Mouse (Mus musculus): ENCODE measurements around the gene Wfikkn2. TPM values are rescaled to one million over a fixed set of nuclear protein-coding genes. Genes with fewer than 3 reads are reported as not detected.

The Wfikkn2 gene
- polyA plus RNA-seq, 1 experiment from 2014 or later: 1.5 TPM

- H3K27ac ChIP-seq: no peak overlapping the region
- 64% methylated on average over 4 of the region's 4 CpGs for WGBS
- ATAC-seq (ENCODE audit: borderline replicate concordance, extremely low read depth, low FRiP score, low TSS enrichment): no peak
- H3K27me3 ChIP-seq: no peaks in the 10 kb centered on the region
- peaks cover 12% of the 10 kb centered on the region; the same call in 1 of the 2 replicates for H3K4me1 ChIP-seq
- no peaks in the 10 kb centered on the region for H3K9me3 ChIP-seq
- no peak overlapping the region for H3K9ac ChIP-seq
- H3K36me3 ChIP-seq: peaks cover 9% of the 10 kb centered on the region
- peak overlapping the region; percentile 71 for H3K4me2 ChIP-seq
- H3K4me3 ChIP-seq: peak overlapping the region; percentile 97; the same call in 1 of the 2 replicates
These were observed 32.8 kb downstream of the Wfikkn2 start for GRCm38 (mm10) chr11:94212997-94213396.

GRCm38 (mm10) chr11:94212489-94212836 lies 33.3 kb downstream of the Wfikkn2 start:
- Histone ChIP-seq H3K9ac (peak overlapping the region; percentile 54), H3K27me3 (no peaks in the 10 kb centered on the region), H3K36me3 (peaks cover 9% of the 10 kb centered on the region), H3K9me3 (no peaks in the 10 kb centered on the region), H3K4me3 (peak overlapping the region; percentile 97), H3K4me1 (peaks cover 12% of the 10 kb centered on the region; the same call in 1 of the 2 replicates), H3K27ac (peak overlapping the region; percentile 98), H3K4me2 (peak overlapping the region; percentile 71)
- WGBS: 3% methylated on average over 7 of the region's 7 CpGs
- ATAC-seq (ENCODE audit: borderline replicate concordance, extremely low read depth, low FRiP score, low TSS enrichment): no peak

GRCm38 (mm10) chr11:94211651-94212488 lies 33.9 kb downstream of the Wfikkn2 start:
- Histone ChIP-seq H3K9me3 (no peaks in the 10 kb centered on the region), H3K4me3 (peak overlapping the region; percentile 97), H3K36me3 (peaks cover 9% of the 10 kb centered on the region), H3K9ac (peak overlapping the region; percentile 97), H3K27me3 (no peaks in the 10 kb centered on the region), H3K27ac (peak overlapping the region; percentile 98), H3K4me2 (peak overlapping the region; percentile 71), H3K4me1 (peaks cover 12% of the 10 kb centered on the region; the same call in 1 of the 2 replicates)
- ATAC-seq (ENCODE audit: borderline replicate concordance, extremely low read depth, low FRiP score, low TSS enrichment): peak; percentile 47
- 0% methylated on average over 23 of the region's 61 CpGs for WGBS

- Histone ChIP-seq H3K4me3 (peak within 1 kb of the TSS; percentile 97), H3K4me1 (peaks cover 12% of the 10 kb centered on the region; the same call in 1 of the 2 replicates), H3K36me3 (peaks cover 9% of the 10 kb centered on the region), H3K9ac (peak within 1 kb of the TSS; percentile 97), H3K4me2 (peak within 1 kb of the TSS; percentile 97), H3K27ac (peak within 1 kb of the TSS; percentile 98), H3K9me3 (no peaks in the 10 kb centered on the region), H3K27me3 (no peaks in the 10 kb centered on the region)
- ATAC-seq (ENCODE audit: borderline replicate concordance, extremely low read depth, low FRiP score, low TSS enrichment): peak; percentile 97
- under 1% methylated on average over 26 of the region's 55 CpGs for WGBS
These were observed 34.6 kb downstream of the Wfikkn2 start, which contains the start of gene Tob1 for GRCm38 (mm10) chr11:94211124-94211603. Tob1 (plus strand) TSS chr11:94211454.

- Histone ChIP-seq H3K36me3 (peaks cover 9% of the 10 kb centered on the region), H3K4me3 (peak overlapping the region; percentile 57), H3K4me2 (peak overlapping the region; percentile 97), H3K9ac (peak overlapping the region; percentile 55), H3K4me1 (peaks cover 12% of the 10 kb centered on the region; the same call in 1 of the 2 replicates), H3K27ac (peak overlapping the region; percentile 95), H3K9me3 (no peaks in the 10 kb centered on the region), H3K27me3 (no peaks in the 10 kb centered on the region)
- under 1% methylated on average over 53 of the region's 56 CpGs for WGBS
- ATAC-seq (ENCODE audit: borderline replicate concordance, extremely low read depth, low FRiP score, low TSS enrichment): peak; percentile 80
These were observed 35.4 kb downstream of the Wfikkn2 start for GRCm38 (mm10) chr11:94210191-94211086.

- Histone ChIP-seq H3K36me3 (peaks cover 9% of the 10 kb centered on the region), H3K4me2 (peak overlapping the region; percentile 97), H3K4me3 (peak overlapping the region; percentile 42), H3K4me1 (peaks cover 12% of the 10 kb centered on the region; the same call in 1 of the 2 replicates), H3K9ac (peak overlapping the region; percentile 37), H3K27me3 (no peaks in the 10 kb centered on the region), H3K27ac (peak overlapping the region; percentile 95), H3K9me3 (no peaks in the 10 kb centered on the region)
- WGBS: 3% methylated on average over 14 of the region's 14 CpGs
- ATAC-seq (ENCODE audit: borderline replicate concordance, extremely low read depth, low FRiP score, low TSS enrichment): no peak
These were observed 36.1 kb downstream of the Wfikkn2 start for GRCm38 (mm10) chr11:94209695-94210131.

GRCm38 (mm10) chr11:94208811-94209675 lies 36.8 kb downstream of the Wfikkn2 start:
- ATAC-seq (ENCODE audit: borderline replicate concordance, extremely low read depth, low FRiP score, low TSS enrichment): no peak
- H3K4me1 ChIP-seq: peaks cover 6% of the 10 kb centered on the region; the same call in 1 of the 2 replicates
- H3K4me3 ChIP-seq: peak overlapping the region; percentile 42; the same call in 1 of the 2 replicates
- H3K36me3 ChIP-seq: peaks cover 3% of the 10 kb centered on the region
- H3K27me3 ChIP-seq: no peaks in the 10 kb centered on the region
- 43% methylated on average over 8 of the region's 8 CpGs for WGBS
- no peaks in the 10 kb centered on the region for H3K9me3 ChIP-seq
- peak overlapping the region; percentile 95 for H3K27ac ChIP-seq
- H3K9ac ChIP-seq: no peak overlapping the region; the same call in 1 of the 2 replicates
- peak overlapping the region; percentile 97 for H3K4me2 ChIP-seq

GRCm38 (mm10) chr11:94206398-94207114 lies 39.2 kb downstream of the Wfikkn2 start:
- Histone ChIP-seq H3K36me3 (no peaks in the 10 kb centered on the region), H3K9me3 (no peaks in the 10 kb centered on the region), H3K4me1 (no peaks in the 10 kb centered on the region), H3K4me3 (no peak overlapping the region), H3K9ac (no peak overlapping the region), H3K27me3 (no peaks in the 10 kb centered on the region), H3K27ac (no peak overlapping the region), H3K4me2 (no peak overlapping the region)
- ATAC-seq (ENCODE audit: borderline replicate concordance, extremely low read depth, low FRiP score, low TSS enrichment): no peak
- WGBS: 64% methylated on average over 10 of the region's 10 CpGs

GRCm38 (mm10) chr11:94203066-94203465 lies 42.7 kb downstream of the Wfikkn2 start:
- H3K4me1 ChIP-seq: no peaks in the 10 kb centered on the region
- no peak for ATAC-seq (ENCODE audit: borderline replicate concordance, extremely low read depth, low FRiP score, low TSS enrichment)
- no peak overlapping the region for H3K27ac ChIP-seq
- no peaks in the 10 kb centered on the region for H3K9me3 ChIP-seq
- no peak overlapping the region for H3K9ac ChIP-seq
- no peaks in the 10 kb centered on the region for H3K36me3 ChIP-seq
- H3K4me2 ChIP-seq: no peak overlapping the region
- 61% methylated on average over 3 of the region's 3 CpGs for WGBS
- no peak overlapping the region for H3K4me3 ChIP-seq
- H3K27me3 ChIP-seq: no peaks in the 10 kb centered on the region

GRCm38 (mm10) chr11:94202106-94202505 lies 43.7 kb downstream of the Wfikkn2 start:
- Histone ChIP-seq H3K4me2 (no peak overlapping the region), H3K27me3 (no peaks in the 10 kb centered on the region), H3K9ac (no peak overlapping the region), H3K9me3 (no peaks in the 10 kb centered on the region), H3K4me1 (no peaks in the 10 kb centered on the region), H3K27ac (no peak overlapping the region), H3K4me3 (no peak overlapping the region), H3K36me3 (no peaks in the 10 kb centered on the region)
- 59% methylated on average over 5 of the region's 5 CpGs for WGBS
- no peak for ATAC-seq (ENCODE audit: borderline replicate concordance, extremely low read depth, low FRiP score, low TSS enrichment)
